Mouse (Mus musculus): ENCODE results near the gene Exoc7.

DNA sequence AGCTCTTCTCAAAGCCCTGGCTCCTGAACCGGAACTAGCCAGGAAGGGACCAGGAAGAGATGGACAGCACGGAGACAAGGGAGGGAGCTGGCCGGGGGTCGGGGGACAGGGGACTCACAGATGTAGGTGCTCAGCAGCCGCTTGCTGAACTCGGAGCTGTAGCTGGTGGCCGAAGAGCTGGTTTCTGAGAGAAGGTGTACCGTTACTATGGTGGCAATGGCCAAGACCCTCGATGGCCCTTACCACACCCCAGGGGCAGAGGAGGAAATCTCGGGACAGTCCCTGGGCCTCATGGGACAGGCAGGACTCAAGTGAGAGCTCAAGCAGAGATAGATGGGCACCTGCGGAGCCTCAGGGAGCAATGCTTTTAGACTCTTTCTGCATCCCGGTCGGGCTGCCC lies 14.6 kb downstream of the Exoc7 start:
- TF ChIP-seq CTCF (IDR thresholded peaks at IDR 0.05; ENCODE audit: extremely low read depth, insufficient read depth, insufficient read length, insufficient replicate concordance) (no peak), POLR2A (IDR thresholded peaks at IDR 0.05; ENCODE audit: low read depth, low read length) (no peak)
